Mouse (Mus musculus) liver, adult 2 months (tissue): ENCODE measurements at regions not wholly inside any gene's neighbourhood (a gene's known extent, or its start where the extent isn't known, plus 50 kb on each side); places are given as distances from the start of the nearest gene placed in this dataset.

ENCODE experiments used
- CTCF ChIP-seq: fragments of 200-500 bp; IDR thresholded peaks from 2 replicates; pipeline ENCODE4 v1.5.1; 2011; ENCODE audit warnings: low read depth, low read length, control low read depth
- POLR2A ChIP-seq: fragments of 200-500 bp; IDR thresholded peaks from 2 replicates; pipeline ENCODE4 v1.6.1; 2011; ENCODE audit warnings: low read length, control low read depth; ENCODE audit not compliant: insufficient read depth; ENCODE audit errors: extremely low read depth

GRCm38 (mm10) chr17:9929448-9930088 is 260.1 kb upstream of the Pabpc6 start:
- TF ChIP-seq POLR2A (no peak), CTCF (no peak)
